Mouse (Mus musculus) midbrain, embryonic 10.5 days (tissue): ENCODE data around the gene Chmp4b. TPM values are rescaled to one million over a fixed set of nuclear protein-coding genes. Genes with fewer than 3 reads are reported as not detected.

Experiments
- DNase-seq: peaks from one replicate; pipeline ENCODE4 v3.0.0-alpha.2; 2017; ENCODE audit warnings: low spot score
- H3K27ac ChIP-seq: fragments of 300-500 bp; sonication (generic); replicated peaks from 2 replicates; pipeline ENCODE4 v1.5.1; 2016; ENCODE audit warnings: mild to moderate bottlenecking
- H3K27me3 ChIP-seq: fragments of 300-500 bp; sonication (generic); 2 replicates; pipeline ENCODE4 v1.6.1; 2016; ENCODE audit warnings: low read depth, mild to moderate bottlenecking; ENCODE audit not compliant: poor library complexity, severe bottlenecking
- H3K36me3 ChIP-seq: fragments of 300-500 bp; sonication (generic); 2 replicates; pipeline ENCODE4 v1.6.1; 2016; ENCODE audit warnings: mild to moderate bottlenecking, moderate library complexity
- H3K4me1 ChIP-seq: fragments of 300-500 bp; sonication (generic); 2 replicates; pipeline ENCODE4 v1.6.1; 2016
- H3K4me3 ChIP-seq: fragments of 300-500 bp; sonication (generic); 2 replicates; pipeline ENCODE4 v1.5.1; 2016; ENCODE audit warnings: mild to moderate bottlenecking, moderate library complexity
- H3K9me3 ChIP-seq: fragments of 300-500 bp; sonication (generic); replicated peaks from 2 replicates; pipeline ENCODE4 v1.6.1; 2016; ENCODE audit warnings: mild to moderate bottlenecking
- WGBS: fragments of 180-500 bp; shearing (Covaris S2); methylation state at CpG from one replicate; pipeline ENCODE4 v1.1.7; 2016; 5-methylcytosine and 5-hydroxymethylcytosine counted together
- polyA plus RNA-seq: library from polyadenylated mRNA; unstranded; fragments of >200 nt; fragmentation: Nextera tagmentation; extraction: Ambion mirVana; gene quantifications from 2 replicates; pipeline ENCODE4 v1.2.1, GENCODE M21; 2016

The Chmp4b gene
- polyA plus RNA-seq, 1 experiment from 2014 or later = 13.8 TPM

GRCm38 (mm10) chr2:154648086-154648485 is 3.4 kb upstream of the Chmp4b start:
- Histone ChIP-seq H3K4me3 (no peak overlapping the region), H3K4me1 (peaks cover 15% of the 10 kb centered on the region), H3K27me3 (no peaks in the 10 kb centered on the region), H3K9me3 (no peaks in the 10 kb centered on the region), H3K36me3 (peaks cover 33% of the 10 kb centered on the region), H3K27ac (peak overlapping the region; percentile 57)
- 15% methylated on average over 3 of the region's 3 CpGs for WGBS
- DNase-seq = peak; percentile 74

- no peak for DNase-seq
- 79% methylated on average over 3 of the region's 3 CpGs for WGBS
- Histone ChIP-seq H3K27me3 (no peaks in the 10 kb centered on the region), H3K27ac (no peak overlapping the region), H3K4me1 (peaks cover 15% of the 10 kb centered on the region), H3K9me3 (no peaks in the 10 kb centered on the region), H3K36me3 (peaks cover 13% of the 10 kb centered on the region), H3K4me3 (no peak overlapping the region)
Observed at GRCm38 (mm10) chr2:154650404-154650803, 1.1 kb upstream of the Chmp4b start.

- WGBS = 94% methylated on average over 12 of the region's 12 CpGs
- H3K36me3 ChIP-seq = 0 out of 2 replicates have a peak, but pooled peaks cover 3% of the 10 kb centered on the region
Observed at GRCm38 (mm10) chr2:154654976-154655375, 3.5 kb downstream of the Chmp4b start.

GRCm38 (mm10) chr2:154655878-154656414 is 4.4 kb downstream of the Chmp4b start:
- Histone ChIP-seq H3K36me3 (peaks cover 12% of the 10 kb centered on the region), H3K27me3 (no peaks in the 10 kb centered on the region), H3K4me1 (peaks cover 28% of the 10 kb centered on the region), H3K9me3 (no peaks in the 10 kb centered on the region), H3K27ac (peak overlapping the region; percentile 93), H3K4me3 (peak overlapping the region; percentile 91; the same call in 1 of the 2 replicates)
- DNase-seq = no peak
- WGBS = 93% methylated on average over 2 of the region's 2 CpGs

More at GRCm38 (mm10) chr2:154654976-154655375, 3.5 kb downstream of the Chmp4b start:
- Histone ChIP-seq H3K9me3 (no peaks in the 10 kb centered on the region), H3K27ac (no peak overlapping the region), H3K27me3 (no peaks in the 10 kb centered on the region), H3K4me3 (no peak overlapping the region), H3K4me1 (peaks cover 25% of the 10 kb centered on the region)
- DNase-seq = no peak

- H3K4me3 ChIP-seq = peak overlapping the region; percentile 91
- no peaks in the 10 kb centered on the region for H3K27me3 ChIP-seq
- H3K36me3 ChIP-seq = peaks cover 21% of the 10 kb centered on the region
- peaks cover 28% of the 10 kb centered on the region for H3K4me1 ChIP-seq
- no peaks in the 10 kb centered on the region for H3K9me3 ChIP-seq
- peak; percentile 96 for DNase-seq
- under 1% methylated on average over 67 of the region's 67 CpGs for WGBS
- H3K27ac ChIP-seq = peak overlapping the region; percentile 93
Observed at GRCm38 (mm10) chr2:154656710-154657485, 5.4 kb downstream of the Chmp4b start.

GRCm38 (mm10) chr2:154657486-154658237 is 6.2 kb downstream of the Chmp4b start:
- no peaks in the 10 kb centered on the region for H3K27me3 ChIP-seq
- peaks cover 28% of the 10 kb centered on the region for H3K4me1 ChIP-seq

GRCm38 (mm10) chr2:154659070-154659469 is 7.6 kb downstream of the Chmp4b start:
- Histone ChIP-seq H3K4me1 (peaks cover 28% of the 10 kb centered on the region), H3K36me3 (peaks cover 27% of the 10 kb centered on the region), H3K9me3 (no peaks in the 10 kb centered on the region), H3K27me3 (no peaks in the 10 kb centered on the region), H3K27ac (no peak overlapping the region), H3K4me3 (peak overlapping the region; percentile 91)
- WGBS = 96% methylated on average over 4 of the region's 4 CpGs
- DNase-seq = no peak

More at GRCm38 (mm10) chr2:154657486-154658237, 6.2 kb downstream of the Chmp4b start:
- H3K4me3 ChIP-seq = peak overlapping the region; percentile 91
- H3K27ac ChIP-seq = peak overlapping the region; percentile 93
- no peak for DNase-seq
- H3K9me3 ChIP-seq = no peaks in the 10 kb centered on the region
- peaks cover 22% of the 10 kb centered on the region for H3K36me3 ChIP-seq
- WGBS = 26% methylated on average over 12 of the region's 12 CpGs

- Histone ChIP-seq H3K36me3 (peaks cover 31% of the 10 kb centered on the region), H3K9me3 (no peaks in the 10 kb centered on the region), H3K4me1 (peaks cover 28% of the 10 kb centered on the region), H3K27me3 (no peaks in the 10 kb centered on the region), H3K4me3 (0 out of 2 replicates have a peak overlapping the region, but pooled peaks have one; percentile 91), H3K27ac (no peak overlapping the region)
- 81% methylated on average over 4 of the region's 5 CpGs for WGBS
- DNase-seq = no peak
Observed at GRCm38 (mm10) chr2:154659531-154660074, 8.1 kb downstream of the Chmp4b start.

GRCm38 (mm10) chr2:154668680-154669079 is 17.2 kb downstream of the Chmp4b start:
- Histone ChIP-seq H3K36me3 (peaks cover 51% of the 10 kb centered on the region), H3K27ac (no peak overlapping the region), H3K9me3 (no peaks in the 10 kb centered on the region), H3K27me3 (no peaks in the 10 kb centered on the region), H3K4me1 (no peaks in the 10 kb centered on the region), H3K4me3 (no peak overlapping the region)
- DNase-seq = no peak
- WGBS = 85% methylated on average over 7 of the region's 7 CpGs

GRCm38 (mm10) chr2:154670106-154670505 is 18.6 kb downstream of the Chmp4b start:
- DNase-seq = no peak
- H3K36me3 ChIP-seq = peaks cover 41% of the 10 kb centered on the region
- no peak overlapping the region for H3K27ac ChIP-seq
- H3K4me3 ChIP-seq = no peak overlapping the region
- WGBS = 80% methylated on average over 4 of the region's 4 CpGs
- H3K27me3 ChIP-seq = no peaks in the 10 kb centered on the region
- H3K9me3 ChIP-seq = no peaks in the 10 kb centered on the region
- no peaks in the 10 kb centered on the region for H3K4me1 ChIP-seq

- Histone ChIP-seq H3K4me3 (no peak overlapping the region), H3K9me3 (no peaks in the 10 kb centered on the region), H3K27me3 (no peaks in the 10 kb centered on the region), H3K36me3 (peaks cover 40% of the 10 kb centered on the region), H3K27ac (no peak overlapping the region), H3K4me1 (no peaks in the 10 kb centered on the region)
- DNase-seq = no peak
- 88% methylated on average over 4 of the region's 4 CpGs for WGBS
Observed at GRCm38 (mm10) chr2:154670741-154671140, 19.2 kb downstream of the Chmp4b start.

GRCm38 (mm10) chr2:154674008-154674407 is 22.5 kb downstream of the Chmp4b start:
- Histone ChIP-seq H3K4me1 (peaks cover 21% of the 10 kb centered on the region), H3K4me3 (no peak overlapping the region), H3K27me3 (no peaks in the 10 kb centered on the region), H3K9me3 (no peaks in the 10 kb centered on the region), H3K36me3 (peaks cover 29% of the 10 kb centered on the region), H3K27ac (no peak overlapping the region)
- DNase-seq = no peak
- WGBS = 85% methylated on average over 4 of the region's 4 CpGs
